Mouse (Mus musculus): ENCODE measurements around the gene Olfr136. TPM values are rescaled to one million over a fixed set of nuclear protein-coding genes. Genes with fewer than 3 reads are reported as not detected.

Gene Olfr136
- not detected for total RNA-seq (2021)

GRCm38 (mm10) chr17:38329531-38329930, at the start of gene Olfr136:
Gene Olfr136 (plus strand): TSS chr17:38329831.
- intact Hi-C loops (cut with DNase I): no loop called here
- no peak for DNase-seq

DNA sequence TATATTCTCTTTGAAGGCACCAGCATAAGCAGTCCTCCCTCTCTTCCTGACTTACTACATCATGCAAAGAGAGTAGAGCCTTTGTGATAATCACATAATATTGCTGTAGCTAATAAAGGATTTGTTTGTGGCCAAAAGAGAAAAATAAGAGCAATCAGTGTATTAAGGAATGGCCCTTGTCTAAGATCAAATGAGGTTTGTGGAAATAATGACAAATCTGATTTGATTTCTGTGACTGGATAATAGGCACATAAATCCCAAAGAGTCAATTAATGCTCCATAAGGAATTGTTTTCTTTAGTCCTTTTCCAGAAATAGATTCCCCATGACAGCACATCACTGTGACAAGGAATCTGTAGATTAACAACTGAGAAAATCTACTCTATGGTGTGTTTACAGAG, 22.2 kb upstream of the Olfr136 start, which contains the start of gene Olfr137:
Gene Olfr137, minus strand, starts transcription at position 101 of the 400 bp plus-strand sequence.
- intact Hi-C loops (cut with DNase I): no loop called here
- DNase-seq: no peak

Other genes starting within 250 kb of the Olfr136 start
- not detected for gene Olfr131, start 241.1 kb upstream of the Olfr136 start, total RNA-seq (2021)
- not detected for gene Olfr132, start 195.3 kb upstream of the Olfr136 start, total RNA-seq (2021)
- not detected for gene Olfr133, start 184.6 kb upstream of the Olfr136 start, total RNA-seq (2021)
- gene Olfr134, start 158.4 kb upstream of the Olfr136 start, total RNA-seq (2021): not detected
- gene Olfr135, start 125.5 kb upstream of the Olfr136 start, total RNA-seq (2021): not detected
- not detected for gene Olfr138, start 68.8 kb upstream of the Olfr136 start, total RNA-seq (2021)
- gene Olfr137, start 22.3 kb upstream of the Olfr136 start, total RNA-seq (2021): not detected
- not detected for gene Esp36, start 90.4 kb downstream of the Olfr136 start, total RNA-seq (2021)
- not detected for gene Esp34, start 224.4 kb downstream of the Olfr136 start, total RNA-seq (2021)